Mouse (Mus musculus) brain, embryonic 14.5 days (tissue): Measurements from ENCODE around the gene Clec16a. TPM values are rescaled to one million over a fixed set of nuclear protein-coding genes. Genes with fewer than 3 reads are reported as not detected.
A peak's percentile ranks its signal among the peaks of the same experiment; 100 is the strongest.

Experiments used
- DNase-seq: peaks from one replicate; pipeline ENCODE4 v3.0.0-alpha.2; 2011; ENCODE audit warnings: low read depth
- CTCF ChIP-seq: fragments of 200-500 bp; IDR thresholded peaks from 2 replicates; pipeline ENCODE4 v1.5.1; 2012; ENCODE audit warnings: inconsistent platforms, mild to moderate bottlenecking, moderate library complexity, borderline replicate concordance; ENCODE audit not compliant: insufficient read depth, insufficient read length; ENCODE audit errors: extremely low read depth
- POLR2A ChIP-seq: fragments of 200-500 bp; IDR thresholded peaks from 2 replicates; pipeline ENCODE4 v1.6.1; 2012; ENCODE audit warnings: mild to moderate bottlenecking, inconsistent platforms, borderline replicate concordance; ENCODE audit not compliant: poor library complexity, insufficient read depth, insufficient read length, severe bottlenecking; ENCODE audit errors: extremely low read depth
- polyA plus RNA-seq: library from polyadenylated mRNA; depleted of rRNA; stranded (reverse); fragments of >200 nt; gene quantifications from 2 replicates; pipeline ENCODE4 v1.2.3, GENCODE M21; 2012

The Clec16a gene
- polyA plus RNA-seq, 1 experiment, result 39.3 TPM

DNA sequence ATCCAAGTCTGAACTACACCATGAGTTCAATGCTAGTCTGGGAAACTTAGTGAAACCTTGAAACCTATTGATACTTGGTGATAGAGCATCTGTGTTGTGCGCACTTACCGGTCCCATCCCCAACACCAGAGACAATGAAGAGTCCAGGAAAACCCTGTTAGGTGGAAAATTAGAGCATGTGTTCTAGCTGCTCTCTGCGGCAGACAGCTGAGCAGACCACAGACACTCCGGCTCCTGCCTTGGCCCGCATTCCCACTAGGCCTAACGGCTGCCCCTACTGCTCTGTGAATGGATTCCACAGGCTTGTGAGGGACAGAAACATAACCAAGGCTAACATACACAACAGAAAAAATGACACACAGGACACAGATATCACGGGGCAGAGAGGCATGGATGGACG lies 228.4 kb downstream of the Clec16a start:
- TF ChIP-seq POLR2A, result no peak
- no peak for TF ChIP-seq CTCF
- no peak for DNase-seq

DNA sequence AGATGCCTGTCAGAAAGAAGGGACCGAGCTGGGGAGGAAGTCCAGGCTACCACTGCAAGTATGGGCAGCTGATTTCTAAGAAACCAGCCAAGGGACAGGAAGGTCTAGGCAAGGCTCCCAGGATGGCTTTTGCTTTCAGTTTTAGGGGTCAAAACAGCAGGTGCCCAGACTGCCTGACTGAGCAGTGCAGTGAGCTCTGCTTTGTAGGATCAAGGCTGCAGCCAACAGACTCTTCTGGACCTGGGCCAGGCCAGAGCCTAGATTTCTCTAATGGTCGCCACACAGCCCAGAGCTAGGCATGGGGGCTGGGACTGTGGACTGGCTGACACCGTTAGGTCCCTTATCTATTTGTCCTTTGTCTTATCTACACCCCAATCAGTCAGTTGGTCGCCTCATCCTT lies 229.6 kb downstream of the Clec16a start:
- no peak for TF ChIP-seq POLR2A
- TF ChIP-seq CTCF, result no peak
- DNase-seq, result no peak

DNA sequence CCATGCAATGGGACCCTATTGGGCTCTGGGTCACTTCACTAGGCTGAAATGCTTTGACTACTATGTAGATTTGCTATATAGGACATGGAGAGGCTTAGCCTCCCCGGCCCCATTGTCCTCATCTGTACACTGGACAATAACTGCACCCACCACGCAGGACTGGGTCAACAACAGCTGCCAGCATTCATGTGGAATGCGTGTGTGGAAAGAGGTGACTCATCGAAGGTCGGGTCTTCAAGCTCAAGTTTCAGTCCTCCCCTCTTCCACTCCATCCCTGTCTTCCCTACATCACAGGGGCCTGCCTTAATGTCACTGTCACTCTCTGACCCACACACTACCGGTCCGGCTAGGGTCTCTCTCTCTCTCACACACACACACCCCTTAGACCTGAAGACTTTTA lies 231.2 kb downstream of the Clec16a start:
- TF ChIP-seq CTCF (no peak), POLR2A (no peak)
- no peak for DNase-seq

- no peak for DNase-seq
- TF ChIP-seq CTCF, result no peak
- TF ChIP-seq POLR2A, result no peak
These were observed 232.5 kb downstream of the Clec16a start for GRCm38 (mm10) chr16:10777579-10778160.

- DNase-seq, result no peak
- TF ChIP-seq CTCF, result no peak
- no peak for TF ChIP-seq POLR2A
These were observed 235.5 kb downstream of the Clec16a start for GRCm38 (mm10) chr16:10780631-10781120.

DNA sequence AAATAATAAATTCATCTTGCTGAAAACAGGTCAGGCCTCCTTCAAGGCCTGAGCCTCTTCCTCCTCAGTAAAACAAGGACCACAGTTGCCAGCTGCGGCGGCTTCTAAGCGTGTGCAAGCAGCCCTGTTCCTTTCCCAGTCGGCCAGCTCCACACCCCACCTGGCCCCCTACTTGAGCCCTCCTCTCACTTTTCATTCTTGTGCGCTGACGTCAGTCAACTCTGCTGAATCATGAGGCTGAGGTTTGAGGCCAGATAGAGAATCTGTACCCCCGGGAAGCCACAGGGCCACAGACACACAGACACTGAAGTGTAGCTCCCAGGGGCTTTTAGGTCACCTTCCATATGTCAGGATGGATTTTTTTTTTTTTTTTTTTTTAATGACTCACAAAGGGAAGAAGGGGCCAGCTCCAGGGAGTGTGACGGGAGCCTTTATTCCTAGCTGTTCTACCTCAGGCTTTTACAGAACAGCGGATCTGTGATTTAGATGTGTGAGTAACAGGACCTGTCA lies 236.8 kb downstream of the Clec16a start:
- TF ChIP-seq POLR2A, result no peak
- no peak for TF ChIP-seq CTCF
- peak; percentile 26 for DNase-seq

DNA sequence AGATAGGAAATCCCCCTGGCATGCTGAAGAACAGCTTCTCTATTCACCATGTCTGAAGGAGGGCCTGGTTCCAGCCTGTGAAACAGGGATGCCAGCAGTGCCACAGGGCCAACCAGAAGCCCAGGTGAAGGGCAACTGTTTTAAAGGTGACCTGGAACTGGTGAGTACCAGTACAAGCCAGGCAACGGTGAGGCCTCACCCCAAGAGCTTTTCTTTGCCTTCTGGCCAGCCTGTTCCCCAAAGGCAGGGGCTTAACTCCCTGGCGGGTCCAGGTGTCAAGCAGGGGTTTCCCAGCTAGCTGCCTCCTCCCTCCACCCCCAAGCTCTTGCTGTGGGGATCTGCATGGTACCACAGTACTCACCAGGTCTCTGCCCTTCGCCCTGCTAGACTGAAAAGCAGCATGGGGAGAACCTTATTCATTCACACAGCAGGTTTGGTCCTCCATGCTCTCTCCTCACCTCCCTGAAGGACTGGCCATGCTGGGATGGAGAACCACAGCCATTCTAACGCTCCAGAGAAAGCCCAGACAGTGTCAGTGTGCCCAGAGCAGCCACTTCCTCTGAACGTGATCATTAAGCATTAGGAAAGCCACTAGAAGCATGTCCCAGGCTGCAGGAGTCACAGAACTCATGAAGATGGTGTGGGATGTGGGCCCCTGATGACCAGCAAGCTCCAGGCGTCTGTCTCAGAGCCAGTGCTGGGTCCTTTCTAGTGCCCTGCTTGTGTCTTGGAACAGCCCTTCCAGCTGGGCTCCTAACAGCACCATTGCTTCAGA lies 237.4 kb downstream of the Clec16a start:
- TF ChIP-seq CTCF (no peak), POLR2A (no peak)
- no peak for DNase-seq

GRCm38 (mm10) chr16:10783152-10783434 lies 238.0 kb downstream of the Clec16a start:
- DNase-seq, result no peak
- no peak for TF ChIP-seq POLR2A
- no peak for TF ChIP-seq CTCF

- TF ChIP-seq CTCF (no peak), POLR2A (no peak)
- DNase-seq, result no peak
These were observed 238.3 kb downstream of the Clec16a start for GRCm38 (mm10) chr16:10783451-10783850.

DNA sequence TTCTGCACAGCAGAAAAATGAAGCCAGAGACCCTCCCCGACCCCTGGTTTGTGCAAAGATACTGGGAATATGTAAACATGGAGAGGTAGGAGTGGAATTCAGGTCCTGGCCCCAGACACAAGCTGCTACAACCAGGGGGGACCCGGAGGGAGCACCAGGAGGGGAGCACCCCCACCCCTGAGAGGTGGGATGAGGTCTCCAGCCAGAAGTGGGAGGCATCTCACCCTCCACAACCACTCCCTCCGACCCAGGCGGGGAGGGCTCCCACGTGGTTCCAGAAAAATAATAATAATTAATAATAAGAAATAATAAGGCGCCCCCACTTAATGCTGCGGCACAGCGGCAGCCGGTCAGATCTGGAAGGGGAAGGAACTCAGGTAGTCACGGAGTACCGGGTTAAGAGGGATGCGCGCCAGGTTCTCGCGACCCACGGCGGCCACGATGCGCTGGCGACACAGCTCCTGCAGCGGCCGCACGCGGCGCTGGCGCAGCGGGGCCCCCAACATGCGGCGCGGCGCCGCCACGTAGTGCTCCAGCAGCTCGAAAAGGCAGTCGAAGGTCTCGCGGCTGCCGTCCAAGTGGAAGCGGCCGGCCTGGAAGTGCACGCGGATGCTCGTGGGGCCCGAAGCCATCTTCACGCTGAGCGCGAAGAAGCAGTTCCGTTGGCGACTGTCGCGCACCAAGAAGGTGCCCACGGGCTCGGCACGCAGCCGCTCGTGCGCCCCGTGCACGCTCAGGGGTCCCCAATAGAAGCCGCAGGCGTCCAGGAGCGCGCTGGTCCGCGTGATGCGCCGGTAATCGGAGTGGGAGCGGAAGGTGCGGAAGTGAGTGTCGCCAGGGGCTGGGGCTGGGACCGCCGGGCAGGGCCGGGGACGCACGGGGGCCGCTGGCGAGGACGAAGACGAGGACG lies 239.0 kb downstream of the Clec16a start:
- DNase-seq, result peak; percentile 60
- TF ChIP-seq CTCF (peak; percentile 10; the same call in 1 of the 2 replicates), POLR2A (no peak)

GRCm38 (mm10) chr16:10784793-10785370 lies 239.7 kb downstream of the Clec16a start:
- DNase-seq, result peak; percentile 92
- TF ChIP-seq POLR2A (peak; percentile 34; the same call in 1 of the 2 replicates), CTCF (peak; percentile 82)
